Mouse (Mus musculus): ENCODE results near the gene Mex3d. TPM values are rescaled to one million over a fixed set of nuclear protein-coding genes. Genes with fewer than 3 reads are reported as not detected.

The Mex3d gene
- polyA plus RNA-seq, 1 experiment from 2014 or later: 0.78 TPM

DNA sequence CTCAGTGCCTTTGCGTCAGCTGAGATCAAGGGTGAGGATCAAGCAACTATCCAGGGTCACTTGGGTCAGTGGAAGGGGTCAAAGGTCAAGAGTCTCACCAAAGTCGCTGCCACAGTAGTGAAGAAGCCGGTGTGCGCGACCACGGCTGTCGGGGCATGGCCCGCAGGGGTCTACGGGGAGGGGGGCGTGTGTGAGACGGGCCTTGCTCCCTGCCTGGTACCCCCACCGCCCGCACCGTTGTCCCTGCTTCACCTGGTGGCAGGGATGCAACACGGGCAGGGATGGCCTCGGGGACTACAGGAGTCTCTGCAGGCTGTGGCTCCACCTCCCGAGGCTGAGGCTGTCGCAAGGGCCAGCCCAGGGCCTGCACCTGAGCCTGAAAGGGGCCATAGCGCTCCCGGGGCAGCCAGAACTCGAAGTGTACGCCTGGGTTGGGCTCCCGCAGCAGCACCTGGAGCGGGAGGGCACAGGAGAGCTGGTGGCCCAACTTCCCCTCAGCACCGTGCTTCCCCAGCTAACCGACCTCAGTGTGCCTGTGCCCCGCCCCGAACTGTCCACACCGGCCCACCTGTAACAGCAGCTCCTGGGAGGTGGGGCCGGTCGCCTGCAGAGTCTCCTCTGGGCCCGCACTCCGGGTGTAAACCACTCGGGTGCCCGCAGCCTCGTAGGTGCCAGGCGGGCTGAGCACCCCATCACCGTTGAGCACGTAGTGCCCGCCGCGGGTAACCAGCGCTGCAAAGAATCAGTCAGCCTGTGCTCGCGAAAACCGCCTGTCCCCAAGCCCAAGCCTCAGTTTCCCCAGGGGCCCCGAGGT is 45.8 kb downstream of the Mex3d start:
- no peak overlapping the region for H3K27ac ChIP-seq (replicated peaks)
- H3K4me1 ChIP-seq (replicated peaks): peaks cover 69% of the 10 kb centered on the region
- no peak for ATAC-seq (ENCODE audit: insufficient read depth)
- peak overlapping the region; percentile 83 for H3K4me2 ChIP-seq
- no peak overlapping the region for H3K9ac ChIP-seq
- peak overlapping the region; percentile 54 for H3K4me3 ChIP-seq (replicated peaks)
- WGBS (ENCODE audit: insufficient replicate concordance): 5% methylated on average over 47 of the region's 47 CpGs
- peaks cover 56% of the 10 kb centered on the region for H3K27me3 ChIP-seq
- H3K36me3 ChIP-seq (replicated peaks): peaks cover 3% of the 10 kb centered on the region; the same call in 1 of the 2 replicates
- H3K9me3 ChIP-seq (replicated peaks): no peaks in the 10 kb centered on the region

DNA sequence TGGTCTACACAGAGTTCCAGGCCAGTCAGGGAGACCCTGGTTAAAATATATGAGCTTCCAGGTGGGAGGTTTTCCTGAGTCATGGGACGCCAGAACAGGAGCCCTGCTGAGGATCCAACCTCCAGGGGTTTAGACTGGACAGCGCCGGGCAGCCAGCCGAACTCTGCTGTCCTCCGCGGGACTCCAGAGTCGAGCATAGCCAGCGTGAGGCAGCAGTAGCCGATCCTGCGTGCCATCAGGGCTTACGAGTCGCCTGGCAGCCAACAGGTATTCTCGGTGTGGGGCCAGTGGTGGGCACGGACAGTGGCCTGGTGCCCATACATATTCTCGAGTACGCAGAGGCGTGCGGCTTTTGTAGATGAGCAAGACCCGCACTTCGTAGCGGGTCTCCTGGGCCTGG is 46.4 kb downstream of the Mex3d start:
- Histone ChIP-seq H3K27ac (replicated peaks) (no peak overlapping the region), H3K9me3 (replicated peaks) (no peaks in the 10 kb centered on the region), H3K4me3 (replicated peaks) (no peak overlapping the region), H3K36me3 (replicated peaks) (peaks cover 8% of the 10 kb centered on the region), H3K4me2 (no peak overlapping the region), H3K9ac (no peak overlapping the region), H3K4me1 (replicated peaks) (peaks cover 74% of the 10 kb centered on the region), H3K27me3 (peaks cover 53% of the 10 kb centered on the region)
- 26% methylated on average over 21 of the region's 21 CpGs for WGBS (ENCODE audit: insufficient replicate concordance)
- no peak for ATAC-seq (ENCODE audit: insufficient read depth)

DNA sequence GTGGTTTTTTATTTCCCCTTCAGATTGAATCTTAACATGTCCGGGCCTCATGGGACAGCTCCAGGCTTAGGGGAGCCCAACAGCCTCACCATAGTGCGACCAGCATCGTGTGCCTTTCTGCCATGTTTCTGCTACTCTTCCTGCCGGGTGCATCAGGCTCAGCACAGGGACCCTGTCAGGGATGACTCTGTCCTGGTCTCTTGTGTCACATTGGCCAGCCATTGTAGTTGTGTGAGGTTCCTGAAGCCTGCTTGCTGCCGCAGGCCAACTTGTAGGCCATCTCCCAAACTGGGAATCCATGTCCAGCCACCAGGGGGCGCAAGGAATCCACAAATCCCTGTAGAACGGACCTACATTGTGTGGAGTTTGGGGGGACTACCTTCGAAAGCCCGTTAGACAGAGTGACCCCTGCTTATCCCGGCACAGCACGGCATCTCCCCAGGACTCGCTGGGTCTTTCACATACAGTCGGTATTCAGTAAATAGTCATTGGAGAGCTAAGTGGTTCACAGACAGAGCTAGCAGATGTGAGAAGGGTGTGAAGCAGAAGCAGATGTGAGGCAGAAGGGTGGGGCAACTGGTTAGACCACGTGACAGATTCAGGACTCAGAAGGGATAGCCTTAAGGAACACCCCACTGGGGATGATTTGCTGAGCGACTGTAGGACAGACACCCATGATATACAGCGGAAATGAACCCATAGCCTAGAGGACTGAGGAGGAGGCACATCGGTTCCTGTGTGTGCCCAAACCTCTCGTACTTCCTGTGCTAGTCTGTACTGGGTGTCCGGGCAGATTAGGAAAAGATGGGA is 47.3 kb downstream of the Mex3d start:
- Histone ChIP-seq H3K27me3 (peaks cover 44% of the 10 kb centered on the region), H3K4me1 (replicated peaks) (peaks cover 66% of the 10 kb centered on the region), H3K9me3 (replicated peaks) (no peaks in the 10 kb centered on the region), H3K36me3 (replicated peaks) (peaks cover 17% of the 10 kb centered on the region), H3K4me2 (peak overlapping the region; percentile 65), H3K9ac (0 out of 2 replicates have a peak overlapping the region, but pooled peaks have one; percentile 7), H3K4me3 (replicated peaks) (peak overlapping the region; percentile 27), H3K27ac (replicated peaks) (no peak overlapping the region)
- WGBS (ENCODE audit: insufficient replicate concordance): 15% methylated on average over 19 of the region's 19 CpGs
- 0 out of 2 replicates have a peak, but pooled peaks have one; percentile 6 for ATAC-seq (ENCODE audit: insufficient read depth)

DNA sequence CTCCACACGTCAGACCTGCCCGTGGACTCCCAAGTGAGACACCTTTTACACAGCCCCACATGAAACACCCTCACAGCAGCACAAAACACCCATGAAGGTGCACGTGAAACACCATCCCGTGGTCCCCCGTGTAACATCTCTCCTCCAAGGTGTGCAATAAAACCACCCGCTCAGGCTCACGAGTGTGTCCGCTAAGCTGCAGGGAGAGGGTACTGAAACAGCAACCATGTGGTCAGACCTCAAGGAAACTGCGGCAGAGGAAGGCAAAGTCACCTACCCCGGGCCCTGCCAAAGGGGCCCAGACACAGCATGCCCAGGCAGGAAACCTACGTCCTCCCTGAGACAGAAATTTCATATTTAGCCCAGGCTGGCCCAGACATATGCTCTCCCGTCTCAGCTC is 51.2 kb downstream of the Mex3d start:
- H3K4me3 ChIP-seq (replicated peaks): no peak overlapping the region
- H3K4me1 ChIP-seq (replicated peaks): peaks cover 55% of the 10 kb centered on the region
- peaks cover 35% of the 10 kb centered on the region for H3K36me3 ChIP-seq (replicated peaks)
- no peak overlapping the region for H3K9ac ChIP-seq
- H3K9me3 ChIP-seq (replicated peaks): no peaks in the 10 kb centered on the region
- ATAC-seq (ENCODE audit: insufficient read depth): no peak
- H3K4me2 ChIP-seq: no peak overlapping the region
- WGBS (ENCODE audit: insufficient replicate concordance): 70% methylated on average over 12 of the region's 12 CpGs
- H3K27ac ChIP-seq (replicated peaks): no peak overlapping the region
- H3K27me3 ChIP-seq: peaks cover 16% of the 10 kb centered on the region

DNA sequence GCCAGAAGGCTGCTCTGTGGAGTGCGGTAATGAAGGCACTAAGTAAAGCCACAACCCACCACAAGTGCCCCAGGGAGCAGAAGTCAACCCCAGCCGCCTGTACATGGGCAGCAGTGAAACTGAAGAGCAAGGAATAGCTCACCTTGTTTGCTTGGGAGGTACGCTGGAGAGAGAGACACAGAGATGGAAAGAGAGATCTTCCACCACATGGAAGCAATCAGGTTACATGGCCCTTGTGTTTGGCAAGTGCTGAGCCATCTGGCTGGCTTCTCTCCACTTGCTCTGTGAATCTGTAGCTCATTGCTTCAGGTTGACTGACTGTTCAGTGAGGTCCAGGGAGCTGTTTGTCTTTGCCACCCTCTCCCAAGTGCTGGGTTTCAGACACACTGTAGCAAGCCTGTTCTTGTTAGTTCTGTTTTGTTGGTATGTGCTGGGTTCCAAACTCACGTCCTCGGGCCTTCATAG is 54.9 kb downstream of the Mex3d start:
- no peaks in the 10 kb centered on the region for H3K9me3 ChIP-seq (replicated peaks)
- 54% methylated on average over 5 of the region's 5 CpGs for WGBS (ENCODE audit: insufficient replicate concordance)
- peak overlapping the region; percentile 96 for H3K4me2 ChIP-seq
- peaks cover 3% of the 10 kb centered on the region; the same call in 1 of the 2 replicates for H3K27me3 ChIP-seq
- H3K4me3 ChIP-seq (replicated peaks): peak overlapping the region; percentile 68
- peak overlapping the region; percentile 65; the same call in 1 of the 2 replicates for H3K9ac ChIP-seq
- peaks cover 35% of the 10 kb centered on the region for H3K36me3 ChIP-seq (replicated peaks)
- H3K4me1 ChIP-seq (replicated peaks): peaks cover 71% of the 10 kb centered on the region
- H3K27ac ChIP-seq (replicated peaks): peak overlapping the region; percentile 94
- no peak for ATAC-seq (ENCODE audit: insufficient read depth)

DNA sequence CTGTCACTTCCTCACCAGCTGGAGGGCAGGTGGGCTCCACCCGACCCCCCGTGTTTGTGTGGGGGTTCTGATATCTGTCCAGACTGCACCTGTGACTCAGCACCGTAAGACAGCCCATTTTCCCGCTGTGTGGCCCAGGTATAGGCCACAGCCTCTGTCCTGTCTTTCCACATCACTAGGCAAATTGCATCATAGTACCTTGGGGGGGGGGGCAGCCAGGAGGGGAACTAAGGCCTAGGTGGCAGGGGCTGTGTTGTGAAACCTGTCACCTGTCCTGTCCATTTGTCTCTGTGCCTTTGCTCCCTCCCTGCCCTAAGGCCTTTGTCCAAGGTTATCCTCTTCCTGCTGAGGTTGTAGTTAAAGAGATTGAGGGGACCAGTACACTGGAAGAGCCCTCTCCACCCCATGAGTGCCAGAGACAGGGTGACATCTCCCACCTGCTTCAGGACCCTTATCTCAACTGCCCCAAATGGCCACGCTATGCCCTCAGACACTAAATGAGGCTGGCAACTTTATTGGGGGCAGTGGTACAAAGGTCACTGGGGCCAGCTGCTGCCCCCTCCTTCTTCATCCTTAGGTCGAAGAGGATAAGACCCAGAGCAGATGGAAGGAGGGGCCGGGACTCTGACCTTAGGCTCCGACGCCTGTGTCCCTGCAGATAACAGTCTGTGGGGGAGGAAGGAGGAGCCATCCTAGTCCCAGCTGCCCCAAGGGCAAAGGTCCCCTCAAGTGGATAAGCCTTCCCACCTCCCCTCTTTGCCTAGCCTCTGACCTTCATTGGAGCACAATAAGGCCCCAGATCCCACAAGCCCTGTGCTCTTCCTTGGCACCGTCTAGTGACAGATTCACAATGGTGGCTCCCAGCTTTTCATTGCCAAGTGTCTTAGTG is 55.6 kb downstream of the Mex3d start:
- peak overlapping the region; percentile 68 for H3K4me3 ChIP-seq (replicated peaks)
- H3K36me3 ChIP-seq (replicated peaks): peaks cover 34% of the 10 kb centered on the region
- H3K9me3 ChIP-seq (replicated peaks): no peaks in the 10 kb centered on the region
- H3K27ac ChIP-seq (replicated peaks): peak overlapping the region; percentile 94
- ATAC-seq (ENCODE audit: insufficient read depth): peak; percentile 75
- WGBS (ENCODE audit: insufficient replicate concordance): 21% methylated on average over 10 of the region's 10 CpGs
- peak overlapping the region; percentile 96 for H3K4me2 ChIP-seq
- peaks cover 71% of the 10 kb centered on the region for H3K4me1 ChIP-seq (replicated peaks)
- H3K27me3 ChIP-seq: peaks cover 3% of the 10 kb centered on the region; the same call in 1 of the 2 replicates
- peak overlapping the region; percentile 65 for H3K9ac ChIP-seq

DNA sequence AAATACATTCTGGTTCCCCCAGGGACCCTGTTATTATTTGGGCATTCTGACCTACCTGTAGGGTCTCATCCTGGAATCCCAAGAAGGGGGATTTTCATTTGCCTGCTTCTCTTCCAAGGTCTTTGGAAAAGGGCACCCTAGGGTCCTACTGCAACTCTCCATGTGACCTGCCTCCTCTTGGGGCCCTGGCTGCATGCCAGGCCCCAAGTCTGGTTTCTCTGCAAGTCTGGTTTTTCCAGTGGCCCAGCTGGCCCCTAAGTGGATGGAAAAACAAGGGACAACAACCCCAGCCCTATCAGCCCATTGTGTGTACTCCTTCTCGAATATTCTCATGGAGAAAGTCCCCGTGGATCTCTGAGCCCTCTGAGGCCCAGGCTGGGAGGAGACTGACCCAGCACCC is 56.6 kb downstream of the Mex3d start:
- Histone ChIP-seq H3K36me3 (replicated peaks) (peaks cover 25% of the 10 kb centered on the region), H3K4me2 (peak overlapping the region; percentile 96), H3K27me3 (no peaks in the 10 kb centered on the region), H3K9ac (peak overlapping the region; percentile 65), H3K4me3 (replicated peaks) (peak overlapping the region; percentile 68), H3K4me1 (replicated peaks) (peaks cover 68% of the 10 kb centered on the region), H3K9me3 (replicated peaks) (no peaks in the 10 kb centered on the region), H3K27ac (replicated peaks) (peak overlapping the region; percentile 94)
- 55% methylated on average over 2 of the region's 2 CpGs for WGBS (ENCODE audit: insufficient replicate concordance)
- ATAC-seq (ENCODE audit: insufficient read depth): no peak

Small RNAs within 50 kb of the gene (microRNA-seq; reads per million reads assigned to microRNA genes)
- gene Gm22721: not detected

Other genes starting within 250 kb of the Mex3d start
- gene Atp5d, start 249.0 kb downstream of the Mex3d start, polyA plus RNA-seq (2015; fragmentation: Nextera tagmentation; extraction: Ambion mirVana): 291 and 300 TPM in 2 replicates
- gene Cbarp, start 246.8 kb downstream of the Mex3d start, polyA plus RNA-seq (2015; fragmentation: Nextera tagmentation; extraction: Ambion mirVana): 0.35 and 0.51 TPM in 2 replicates
- 2.9 and 3.1 TPM in 2 replicates for gene Midn, start 239.4 kb downstream of the Mex3d start, polyA plus RNA-seq (2015; fragmentation: Nextera tagmentation; extraction: Ambion mirVana)
- 13.1 and 17.0 TPM in 2 replicates for gene Cirbp, start 221.7 kb downstream of the Mex3d start, polyA plus RNA-seq (2015; fragmentation: Nextera tagmentation; extraction: Ambion mirVana)
- 8.9 and 10.1 TPM in 2 replicates for gene 1600002K03Rik, start 214.7 kb downstream of the Mex3d start, polyA plus RNA-seq (2015; fragmentation: Nextera tagmentation; extraction: Ambion mirVana)
- 0.56 and 0.61 TPM in 2 replicates for gene Efna2, start 208.2 kb downstream of the Mex3d start, polyA plus RNA-seq (2015; fragmentation: Nextera tagmentation; extraction: Ambion mirVana)
- gene Mum1, start 161.2 kb downstream of the Mex3d start, polyA plus RNA-seq (2015; fragmentation: Nextera tagmentation; extraction: Ambion mirVana): 16.6 and 17.0 TPM in 2 replicates
- 228 and 236 TPM in 2 replicates for gene Ndufs7, start 138.5 kb downstream of the Mex3d start, polyA plus RNA-seq (2015; fragmentation: Nextera tagmentation; extraction: Ambion mirVana)
- gene Gamt, start 126.6 kb downstream of the Mex3d start, polyA plus RNA-seq (2015; fragmentation: Nextera tagmentation; extraction: Ambion mirVana): 112 and 138 TPM in 2 replicates
- 26.0 and 27.2 TPM in 2 replicates for gene Dazap1, start 126.2 kb downstream of the Mex3d start, polyA plus RNA-seq (2015; fragmentation: Nextera tagmentation; extraction: Ambion mirVana)
- gene Rps15, start 95.2 kb downstream of the Mex3d start, polyA plus RNA-seq (2015; fragmentation: Nextera tagmentation; extraction: Ambion mirVana): 501 and 527 TPM in 2 replicates
- gene Apc2, start 91.7 kb downstream of the Mex3d start, polyA plus RNA-seq (2015; fragmentation: Nextera tagmentation; extraction: Ambion mirVana): 0.09 and 0.12 TPM in 2 replicates
- 32.4 and 35.0 TPM in 2 replicates for gene 2310011J03Rik, start 67.1 kb downstream of the Mex3d start, polyA plus RNA-seq (2015; fragmentation: Nextera tagmentation; extraction: Ambion mirVana)
- 3.9 and 4.1 TPM in 2 replicates for gene Pcsk4, start 58.2 kb downstream of the Mex3d start, polyA plus RNA-seq (2015; fragmentation: Nextera tagmentation; extraction: Ambion mirVana)
- 75.6 and 92.4 TPM in 2 replicates for gene Reep6, start 57.7 kb downstream of the Mex3d start, polyA plus RNA-seq (2015; fragmentation: Nextera tagmentation; extraction: Ambion mirVana)
- 2.2 and 2.3 TPM in 2 replicates for gene Adamtsl5, start 39.2 kb downstream of the Mex3d start, polyA plus RNA-seq (2015; fragmentation: Nextera tagmentation; extraction: Ambion mirVana)
- gene Plk5, start 31.2 kb downstream of the Mex3d start, polyA plus RNA-seq (2015; fragmentation: Nextera tagmentation; extraction: Ambion mirVana): 0.03 and 0.06 TPM in 2 replicates
- gene Mbd3, start 11.9 kb upstream of the Mex3d start, polyA plus RNA-seq (2015; fragmentation: Nextera tagmentation; extraction: Ambion mirVana): 63.2 and 74.5 TPM in 2 replicates
- 526 and 581 TPM in 2 replicates for gene Uqcr11, start 19.2 kb upstream of the Mex3d start, polyA plus RNA-seq (2015; fragmentation: Nextera tagmentation; extraction: Ambion mirVana)
- gene Tcf3, start 46.0 kb upstream of the Mex3d start, polyA plus RNA-seq (2015; fragmentation: Nextera tagmentation; extraction: Ambion mirVana): 52.8 and 59.5 TPM in 2 replicates
- not detected in 2 replicates for gene Onecut3, start 107.2 kb upstream of the Mex3d start, polyA plus RNA-seq (2015; fragmentation: Nextera tagmentation; extraction: Ambion mirVana)
- 0.02 TPM in 1 of 2 replicates, not detected in the other for gene Atp8b3, start 151.5 kb upstream of the Mex3d start, polyA plus RNA-seq (2015; fragmentation: Nextera tagmentation; extraction: Ambion mirVana)
- 12.8 and 15.6 TPM in 2 replicates for gene Rexo1, start 173.9 kb upstream of the Mex3d start, polyA plus RNA-seq (2015; fragmentation: Nextera tagmentation; extraction: Ambion mirVana)
- 11.7 and 12.1 TPM in 2 replicates for gene Klf16, start 189.7 kb upstream of the Mex3d start, polyA plus RNA-seq (2015; fragmentation: Nextera tagmentation; extraction: Ambion mirVana)
- gene Abhd17a, start 202.7 kb upstream of the Mex3d start, polyA plus RNA-seq (2015; fragmentation: Nextera tagmentation; extraction: Ambion mirVana): 50.8 and 62.8 TPM in 2 replicates
- 41.9 and 45.3 TPM in 2 replicates for gene Scamp4, start 215.2 kb upstream of the Mex3d start, polyA plus RNA-seq (2015; fragmentation: Nextera tagmentation; extraction: Ambion mirVana)
- gene Adat3, start 215.2 kb upstream of the Mex3d start, polyA plus RNA-seq (2015; fragmentation: Nextera tagmentation; extraction: Ambion mirVana): 4.8 and 5.8 TPM in 2 replicates
- 1.5 TPM in 2 replicates for gene Gm49322, start 218.4 kb upstream of the Mex3d start, polyA plus RNA-seq (2015; fragmentation: Nextera tagmentation; extraction: Ambion mirVana)
- 49.7 and 60.4 TPM in 2 replicates for gene Csnk1g2, start 235.2 kb upstream of the Mex3d start, polyA plus RNA-seq (2015; fragmentation: Nextera tagmentation; extraction: Ambion mirVana)

Measured in liver, embryonic 15.5 days (tissue).